Mouse (Mus musculus): Measurements from ENCODE around the gene Gp1ba. TPM values are rescaled to one million over a fixed set of nuclear protein-coding genes. Genes with fewer than 3 reads are reported as not detected.

Gp1ba gene
- total and polyA plus RNA-seq, 3 experiments = 1.6 to 5.0 TPM; not detected in 1

DNA sequence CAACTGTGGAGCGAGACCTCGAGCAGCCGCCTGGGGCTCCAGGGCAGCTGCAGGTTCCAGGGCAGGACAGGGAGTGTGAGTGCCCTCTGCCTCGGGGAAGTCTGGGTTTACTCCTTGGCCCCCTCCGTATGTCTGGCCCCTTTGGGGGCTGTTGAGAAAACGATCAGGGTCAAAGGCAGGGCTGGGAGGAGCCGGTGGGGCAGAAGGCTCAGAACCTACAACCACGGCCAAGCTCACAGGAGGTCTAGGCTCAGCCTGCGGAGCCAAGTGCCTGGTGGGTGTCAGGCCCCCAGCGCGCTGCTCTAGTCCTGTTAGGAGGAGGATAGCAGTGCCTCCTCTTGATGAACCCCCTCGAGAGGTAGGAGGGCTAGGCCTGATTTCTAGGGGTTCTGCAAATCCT is 42.2 kb downstream of the Gp1ba start:
- TF ChIP-seq MAFK (IDR thresholded peaks at IDR 0.05; ENCODE audit: borderline replicate concordance, low read depth, low read length) = no peak
- no peak for TF ChIP-seq NRF1 (IDR thresholded peaks at IDR 0.05; ENCODE audit: insufficient read depth, low read depth, low read length, poor library complexity, severe bottlenecking)
- no peak for TF ChIP-seq POLR2A (IDR thresholded peaks at IDR 0.05; ENCODE audit: control insufficient read depth in 1 of 2, insufficient read depth in 1 of 2, low read depth in 1 of 2, low read length in 2 of 2, poor library complexity in 1 of 2)
- TF ChIP-seq USF2 (IDR thresholded peaks at IDR 0.05; ENCODE audit: borderline replicate concordance in 1 of 2, insufficient read depth in 1 of 2, low read depth in 1 of 2, low read length in 2 of 2) = no peak
- TF ChIP-seq ELF1 (IDR thresholded peaks at IDR 0.05; ENCODE audit: low read depth, low read length) = no peak
- TF ChIP-seq POLR2AphosphoS2 (IDR thresholded peaks at IDR 0.05; ENCODE audit: low read length) = no peak
- TF ChIP-seq SMC3 (IDR thresholded peaks at IDR 0.05; ENCODE audit: low read depth, low read length) = no peak
- no peak for TF ChIP-seq ETS1 (IDR thresholded peaks at IDR 0.05; ENCODE audit: low read depth, low read length)
- TF ChIP-seq UBTF (IDR thresholded peaks at IDR 0.05; ENCODE audit: borderline replicate concordance, insufficient read depth, low read depth, low read length) = no peak
- no peak for TF ChIP-seq ZC3H11A (IDR thresholded peaks at IDR 0.05; ENCODE audit: low read depth, low read length)
- TF ChIP-seq MXI1 (IDR thresholded peaks at IDR 0.05; ENCODE audit: low read depth, low read length) = no peak
- no peak for TF ChIP-seq GATA1 (IDR thresholded peaks at IDR 0.05; ENCODE audit: low read depth, low read length)
- no peak for TF ChIP-seq EP300 (IDR thresholded peaks at IDR 0.05; ENCODE audit: low read depth in 1 of 2, low read length in 2 of 2)
- no peak for TF ChIP-seq USF1 (IDR thresholded peaks at IDR 0.05; ENCODE audit: low read depth, low read length)
- TF ChIP-seq RCOR1 (IDR thresholded peaks at IDR 0.05; ENCODE audit: low read depth, low read length) = no peak
- TF ChIP-seq KAT2A (conservative IDR thresholded peaks at IDR 0.05; ENCODE audit: low read depth, low read length) = no peak
- no peak for TF ChIP-seq MAZ (IDR thresholded peaks at IDR 0.05; ENCODE audit: low read depth, low read length)
- Histone ChIP-seq H3K4me1 (ENCODE audit: control insufficient read depth in 1 of 2, insufficient read depth in 2 of 2, low read length in 2 of 2) (peaks cover 0 to 4% of the 10 kb centered on the region in 2 experiments; a peak in 3 of 4 replicates), H3K9ac (ENCODE audit: control insufficient read depth, low read depth, low read length, poor library complexity, severe bottlenecking) (no peak overlapping the region)

DNA sequence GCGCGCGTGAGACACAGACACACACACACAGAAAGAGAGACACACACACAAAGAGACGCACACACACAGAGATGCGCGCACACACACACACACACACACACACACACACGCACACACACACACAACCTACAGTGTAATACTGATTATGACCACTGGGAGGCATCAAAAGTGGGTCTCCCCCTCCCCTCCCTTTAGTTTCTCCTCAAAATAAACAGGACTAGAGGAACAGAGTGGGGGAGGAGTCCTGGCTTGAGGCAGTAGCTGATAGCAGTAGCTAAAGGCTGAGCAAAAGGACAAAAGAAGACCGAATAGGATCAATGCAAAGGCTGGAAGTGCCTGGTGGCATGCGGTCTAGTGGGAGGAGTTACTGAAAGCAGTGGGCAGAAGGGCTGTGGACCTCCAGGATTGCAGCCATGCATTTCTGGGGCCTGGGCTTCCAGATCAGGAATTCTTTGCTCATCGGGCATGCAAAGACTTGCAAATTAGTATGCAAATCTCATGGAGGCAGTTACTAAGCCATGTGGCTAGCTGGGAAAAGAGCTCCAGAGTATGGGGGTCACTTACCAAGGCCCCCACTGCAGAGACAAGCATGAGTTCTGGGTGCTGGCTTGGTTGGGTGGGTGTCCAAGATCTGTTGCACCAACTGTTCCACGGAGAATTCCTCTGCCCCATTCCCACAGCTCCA is 43.1 kb downstream of the Gp1ba start:
- H3K9ac ChIP-seq (ENCODE audit: control insufficient read depth, low read depth, low read length, poor library complexity, severe bottlenecking) = no peak overlapping the region
- peaks cover 0 to 10% of the 10 kb centered on the region in 2 experiments; a peak in 2 of 4 replicates for H3K36me3 ChIP-seq (ENCODE audit: control insufficient read depth in 1 of 2, insufficient read depth in 2 of 2, low read length in 2 of 2)

More for the DNA sequence above, 42.2 kb downstream of the Gp1ba start:
- Histone ChIP-seq H3K27me3 (ENCODE audit: control insufficient read depth in 1 of 2, insufficient read depth in 2 of 2, low read length in 2 of 2) (no peaks in the 10 kb centered on the region), H3K27ac (ENCODE audit: control insufficient read depth, low read depth, low read length) (no peak overlapping the region), H3K9me3 (replicated peaks; ENCODE audit: insufficient read depth, low read length) (no peaks in the 10 kb centered on the region), H3K79me2 (ENCODE audit: control insufficient read depth, insufficient read depth, low read length, poor library complexity) (no peaks in the 10 kb centered on the region), H3K36me3 (ENCODE audit: control insufficient read depth in 1 of 2, insufficient read depth in 2 of 2, low read length in 2 of 2) (peaks cover 0 to 5% of the 10 kb centered on the region in 2 experiments; a peak in 2 of 4 replicates), H3K4me3 (ENCODE audit: control insufficient read depth in 1 of 2, insufficient read depth in 1 of 2, low read depth in 2 of 2, low read length in 2 of 2) (no peak overlapping the region)
- no peak for DNase-seq (ENCODE audit: low read depth, low spot score)

More for the DNA sequence above, 43.1 kb downstream of the Gp1ba start:
- peak; percentile 6; the same call in 1 of the 2 replicates for TF ChIP-seq RAD21 (IDR thresholded peaks at IDR 0.05; ENCODE audit: low read depth, low read length)
- TF ChIP-seq ZNF384 (IDR thresholded peaks at IDR 0.05; ENCODE audit: low read depth, low read length) = no peak
- no peak for TF ChIP-seq MAFK (IDR thresholded peaks at IDR 0.05; ENCODE audit: borderline replicate concordance, low read depth, low read length)
- TF ChIP-seq MAZ (IDR thresholded peaks at IDR 0.05; ENCODE audit: low read depth, low read length) = peak; percentile 61; the same call in 1 of the 2 replicates
- TF ChIP-seq ZC3H11A (IDR thresholded peaks at IDR 0.05; ENCODE audit: low read depth, low read length) = no peak
- TF ChIP-seq SMC3 (IDR thresholded peaks at IDR 0.05; ENCODE audit: low read depth, low read length) = peak; percentile 47
- no peak for TF ChIP-seq CHD2 (IDR thresholded peaks at IDR 0.05; ENCODE audit: low read length)
- peak in 2 of 3 experiments; percentile 34 to 56; a peak in 4 of 6 replicates for TF ChIP-seq CTCF (IDR thresholded peaks at IDR 0.05 in 2 of 3, conservative IDR thresholded peaks at IDR 0.05 in 1 of 3; ENCODE audit: control insufficient read depth in 1 of 3, insufficient read depth in 1 of 3, low read depth in 2 of 3, low read length in 3 of 3, poor library complexity in 1 of 3, severe bottlenecking in 1 of 3)
- TF ChIP-seq SIN3A (IDR thresholded peaks at IDR 0.05; ENCODE audit: low read length) = peak; percentile 38; the same call in 1 of the 2 replicates
- no peak for TF ChIP-seq ELF1 (IDR thresholded peaks at IDR 0.05; ENCODE audit: low read depth, low read length)
- no peak overlapping the region for H3K27ac ChIP-seq (ENCODE audit: control insufficient read depth, low read depth, low read length)
- peak; percentile 75 for DNase-seq (ENCODE audit: low read depth, low spot score)
- no peaks in the 10 kb centered on the region for H3K9me3 ChIP-seq (replicated peaks; ENCODE audit: insufficient read depth, low read length)
- H3K79me2 ChIP-seq (ENCODE audit: control insufficient read depth, insufficient read depth, low read length, poor library complexity) = no peaks in the 10 kb centered on the region
- no peaks in the 10 kb centered on the region for H3K27me3 ChIP-seq (ENCODE audit: control insufficient read depth in 1 of 2, insufficient read depth in 2 of 2, low read length in 2 of 2)
- H3K4me3 ChIP-seq (ENCODE audit: control insufficient read depth in 1 of 2, insufficient read depth in 1 of 2, low read depth in 2 of 2, low read length in 2 of 2) = no peak overlapping the region
- H3K4me1 ChIP-seq (ENCODE audit: control insufficient read depth in 1 of 2, insufficient read depth in 2 of 2, low read length in 2 of 2) = peaks cover 0 to 10% of the 10 kb centered on the region in 2 experiments; a peak in 3 of 4 replicates
